Mouse (Mus musculus) hindbrain, embryonic 14.5 days (tissue): Measurements from ENCODE around the gene Plppr3. TPM values are rescaled to one million over a fixed set of nuclear protein-coding genes. Genes with fewer than 3 reads are reported as not detected.

Experiments used
- ATAC-seq: fragments of 200-750 bp; cut with Nextera tagmentation; 2 replicates; pipeline ENCODE4 v1.8.0; 2017; ENCODE audit warnings: moderate number of reproducible peaks, mild to moderate bottlenecking, moderate TSS enrichment, moderate library complexity; ENCODE audit not compliant: low FRiP score
- DNase-seq: peaks from one replicate; pipeline ENCODE4 v3.0.0-alpha.2; 2015; ENCODE audit warnings: low spot score
- H3K27ac ChIP-seq: fragments of 300-500 bp; sonication (generic); 2 replicates; pipeline ENCODE4 v1.5.1; 2014; ENCODE audit warnings: mild to moderate bottlenecking, moderate library complexity
- H3K27me3 ChIP-seq: fragments of 300-500 bp; sonication (generic); 2 replicates; pipeline ENCODE4 v1.6.1; 2014; ENCODE audit warnings: mild to moderate bottlenecking, low read length, mixed read lengths; ENCODE audit not compliant: control insufficient read depth, insufficient read depth
- H3K36me3 ChIP-seq: fragments of 300-500 bp; sonication (generic); replicated peaks from 2 replicates; pipeline ENCODE4 v1.6.1; 2014; ENCODE audit not compliant: control insufficient read depth, insufficient read depth
- H3K4me1 ChIP-seq: fragments of 300-500 bp; sonication (generic); replicated peaks from 2 replicates; pipeline ENCODE4 v1.6.1; 2014; ENCODE audit warnings: antibody characterized with exemption, low read length, mixed read lengths; ENCODE audit not compliant: control insufficient read depth, insufficient read depth
- H3K4me2 ChIP-seq: fragments of 300-500 bp; sonication (generic); replicated peaks from 2 replicates; pipeline ENCODE4 v1.6.1; 2014; ENCODE audit warnings: mild to moderate bottlenecking, moderate library complexity
- H3K4me3 ChIP-seq: fragments of 300-500 bp; sonication (generic); replicated peaks from 2 replicates; pipeline ENCODE4 v1.5.1; 2014; ENCODE audit warnings: mild to moderate bottlenecking, low read length
- H3K9ac ChIP-seq: fragments of 300-500 bp; sonication (generic); 2 replicates; pipeline ENCODE4 v1.6.1; 2014
- H3K9me3 ChIP-seq: fragments of 300-500 bp; sonication (generic); 2 replicates; pipeline ENCODE4 v1.6.1; 2016; ENCODE audit warnings: low read length; ENCODE audit not compliant: control insufficient read depth
- WGBS: fragments of 180-500 bp; shearing (Covaris S2); extraction: QIAGEN DNeasy Blood & Tissue Kit; methylation state at CpG from one replicate; pipeline ENCODE4 v1.1.7; 2014; 5-methylcytosine and 5-hydroxymethylcytosine counted together
- microRNA-seq: library from miRNA; unstranded; fragments of <30 nt; microRNA quantifications from one replicate; pipeline ENCODE4, GENCODE M21; 2016
- polyA plus RNA-seq: library from polyadenylated mRNA; unstranded; fragments of >200 nt; fragmentation: Nextera tagmentation; extraction: Ambion mirVana; gene quantifications from 2 replicates; pipeline ENCODE4 v1.2.1, GENCODE M21; 2014

Gene Plppr3
- polyA plus RNA-seq, 1 experiment from 2014 or later = 288 TPM

DNA sequence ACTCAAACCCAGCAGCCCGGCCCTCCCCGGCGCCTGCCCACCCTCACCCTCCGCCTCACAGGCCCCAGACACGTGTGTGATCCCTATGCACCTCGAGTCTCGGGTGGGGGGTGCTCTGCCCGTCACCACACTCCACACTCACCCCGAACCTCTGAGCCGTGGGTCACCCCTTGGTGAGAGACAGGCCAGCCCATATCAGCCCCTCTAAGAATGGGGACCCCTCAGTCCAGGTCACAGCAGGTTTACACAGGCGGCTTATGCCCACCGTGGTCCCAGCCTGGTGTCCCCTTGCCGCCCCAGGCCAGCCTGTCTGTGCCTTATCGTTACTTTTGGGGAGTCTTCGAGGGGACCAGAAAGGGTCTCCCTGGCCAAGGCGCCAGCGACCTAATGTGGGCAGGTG lies 54.8 kb downstream of the Plppr3 start:
- Histone ChIP-seq H3K9ac (no peak overlapping the region), H3K9me3 (no peaks in the 10 kb centered on the region), H3K4me2 (no peak overlapping the region), H3K4me3 (no peak overlapping the region), H3K36me3 (peaks cover 65% of the 10 kb centered on the region), H3K27ac (no peak overlapping the region), H3K4me1 (peaks cover 5% of the 10 kb centered on the region; the same call in 1 of the 2 replicates), H3K27me3 (no peaks in the 10 kb centered on the region)
- DNase-seq (no peak), ATAC-seq (no peak)
- WGBS = 92% methylated on average over 17 of the region's 17 CpGs

DNA sequence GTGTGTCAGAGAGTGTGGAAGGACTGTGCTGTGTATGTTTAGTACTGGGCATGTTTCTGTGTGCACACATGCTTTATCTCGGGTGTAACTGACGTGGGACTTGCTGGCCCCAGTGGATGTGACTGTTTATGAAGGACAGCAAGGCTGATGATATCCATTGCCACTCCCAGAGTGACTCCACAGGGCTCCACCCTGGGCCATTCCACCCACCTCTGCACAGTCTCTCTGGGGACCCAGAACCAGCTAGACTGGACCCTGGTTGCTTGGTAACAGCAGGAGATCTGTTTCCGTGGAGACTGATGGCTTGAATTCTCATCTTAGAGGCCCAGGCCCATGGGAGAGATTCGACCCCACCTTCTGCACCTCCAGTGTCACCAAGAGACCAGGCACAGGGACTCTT lies 56.2 kb downstream of the Plppr3 start:
- Histone ChIP-seq H3K4me3 (no peak overlapping the region), H3K9me3 (no peaks in the 10 kb centered on the region), H3K4me2 (no peak overlapping the region), H3K27me3 (no peaks in the 10 kb centered on the region), H3K36me3 (peaks cover 71% of the 10 kb centered on the region), H3K9ac (no peak overlapping the region), H3K27ac (no peak overlapping the region), H3K4me1 (peaks cover 5% of the 10 kb centered on the region; the same call in 1 of the 2 replicates)
- ATAC-seq (no peak), DNase-seq (no peak)
- WGBS = 67% methylated on average over 4 of the region's 4 CpGs

DNA sequence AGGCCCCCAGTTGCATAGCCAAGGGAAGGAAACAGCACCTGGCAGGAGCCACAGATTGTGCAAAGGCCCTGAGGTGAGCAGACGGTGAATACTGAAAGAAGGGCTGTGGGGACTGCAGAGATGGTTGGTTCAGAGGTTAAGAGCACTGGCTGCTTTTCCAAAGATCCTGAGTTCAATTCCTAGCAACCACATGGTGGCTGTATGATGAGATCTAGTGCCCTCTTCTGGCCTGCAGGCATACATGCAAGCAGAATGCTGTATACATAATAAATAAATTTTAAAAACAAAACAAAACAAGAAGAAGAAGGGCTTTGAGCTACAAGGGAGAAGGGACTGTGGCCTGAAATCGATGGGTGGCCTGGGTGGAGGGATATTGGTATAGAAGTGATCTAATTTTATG lies 57.3 kb downstream of the Plppr3 start:
- Histone ChIP-seq H3K36me3 (peaks cover 79% of the 10 kb centered on the region), H3K27ac (no peak overlapping the region), H3K4me3 (no peak overlapping the region), H3K4me1 (peaks cover under 1% of the 10 kb centered on the region; the same call in 1 of the 2 replicates), H3K9ac (no peak overlapping the region), H3K9me3 (no peaks in the 10 kb centered on the region), H3K27me3 (no peaks in the 10 kb centered on the region), H3K4me2 (no peak overlapping the region)
- DNase-seq (no peak), ATAC-seq (no peak)
- 80% methylated on average over 2 of the region's 2 CpGs for WGBS

DNA sequence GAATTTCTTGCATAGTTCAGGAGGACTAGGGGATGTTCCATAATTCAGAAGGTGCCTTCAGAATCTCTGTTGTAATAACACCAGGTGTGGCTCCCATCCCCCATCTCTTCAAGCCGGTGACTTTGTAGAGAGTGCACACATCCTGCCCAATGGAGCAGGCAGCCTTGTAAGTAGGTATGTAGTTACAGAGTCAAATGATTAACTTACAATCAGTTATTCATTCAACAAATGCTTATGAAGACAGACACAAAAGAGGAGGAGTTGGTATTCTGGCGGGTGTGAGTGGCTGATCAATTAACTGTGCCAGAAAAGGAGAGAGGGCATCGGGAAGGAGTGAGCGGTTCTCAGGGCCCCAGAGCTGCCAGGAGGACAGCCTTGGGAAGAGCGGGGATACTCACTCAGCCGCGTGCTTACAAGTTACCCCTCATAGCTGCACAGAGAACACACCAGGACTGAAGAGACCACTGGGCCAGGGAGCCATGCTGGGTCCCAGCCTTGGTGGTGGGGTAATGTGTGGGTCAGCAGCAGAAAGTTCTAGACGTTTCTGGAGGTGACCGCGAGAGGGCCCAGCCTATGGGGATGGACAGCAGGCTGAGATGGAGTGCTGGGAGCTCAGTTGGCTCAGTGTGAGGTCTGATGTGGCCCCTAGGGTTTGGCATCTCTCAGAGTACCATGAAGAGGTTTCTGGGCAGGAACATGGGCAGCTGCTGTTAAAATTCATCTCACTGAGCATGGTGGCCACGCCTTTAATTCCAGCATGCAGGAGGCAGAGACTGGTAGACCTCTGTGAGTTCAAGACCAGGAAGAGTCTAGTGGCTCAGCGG lies 58.6 kb downstream of the Plppr3 start:
- H3K36me3 ChIP-seq = peaks cover 83% of the 10 kb centered on the region
- ATAC-seq = no peak

DNA sequence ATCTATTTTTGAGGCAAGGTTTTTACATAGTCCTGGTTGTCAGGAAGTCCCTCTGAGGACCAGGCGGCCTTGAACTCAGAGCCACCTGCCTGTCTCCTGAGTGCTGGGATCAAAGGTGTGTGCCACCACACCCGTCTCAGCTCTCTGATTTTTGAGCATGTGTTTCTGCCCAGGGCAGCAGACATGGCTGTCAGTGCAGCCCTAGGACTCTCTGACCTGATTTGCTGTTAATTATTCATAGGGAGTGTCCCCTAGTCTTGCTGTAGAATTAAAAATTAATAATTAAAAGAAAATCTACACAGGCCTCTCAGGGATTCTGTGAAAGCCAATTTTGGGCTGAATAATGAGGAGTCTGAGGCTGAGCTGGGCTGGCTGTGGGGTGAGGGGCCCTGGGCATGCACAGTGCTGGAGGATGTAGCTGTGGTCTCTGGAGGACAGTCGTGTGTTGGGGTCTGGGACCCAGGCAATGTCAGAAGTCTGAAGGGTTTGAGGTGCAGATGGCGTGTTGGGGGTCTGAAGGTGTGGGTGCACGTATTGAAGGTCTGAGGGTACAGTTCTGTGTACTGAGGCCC lies 60.1 kb downstream of the Plppr3 start:
- Histone ChIP-seq H3K9ac (no peak overlapping the region), H3K4me3 (no peak overlapping the region), H3K9me3 (no peaks in the 10 kb centered on the region), H3K4me1 (no peaks in the 10 kb centered on the region), H3K27me3 (no peaks in the 10 kb centered on the region), H3K4me2 (no peak overlapping the region), H3K27ac (no peak overlapping the region), H3K36me3 (peaks cover 83% of the 10 kb centered on the region)
- WGBS = 78% methylated on average over 5 of the region's 5 CpGs
- ATAC-seq = no peak
- no peak for DNase-seq

More for the DNA sequence above, 58.6 kb downstream of the Plppr3 start:
- H3K4me1 ChIP-seq = no peaks in the 10 kb centered on the region
- H3K9me3 ChIP-seq = no peaks in the 10 kb centered on the region
- no peaks in the 10 kb centered on the region for H3K27me3 ChIP-seq
- H3K4me3 ChIP-seq = no peak overlapping the region
- WGBS = 86% methylated on average over 12 of the region's 12 CpGs
- H3K27ac ChIP-seq = no peak overlapping the region
- H3K4me2 ChIP-seq = no peak overlapping the region
- DNase-seq = no peak
- no peak overlapping the region for H3K9ac ChIP-seq

DNA sequence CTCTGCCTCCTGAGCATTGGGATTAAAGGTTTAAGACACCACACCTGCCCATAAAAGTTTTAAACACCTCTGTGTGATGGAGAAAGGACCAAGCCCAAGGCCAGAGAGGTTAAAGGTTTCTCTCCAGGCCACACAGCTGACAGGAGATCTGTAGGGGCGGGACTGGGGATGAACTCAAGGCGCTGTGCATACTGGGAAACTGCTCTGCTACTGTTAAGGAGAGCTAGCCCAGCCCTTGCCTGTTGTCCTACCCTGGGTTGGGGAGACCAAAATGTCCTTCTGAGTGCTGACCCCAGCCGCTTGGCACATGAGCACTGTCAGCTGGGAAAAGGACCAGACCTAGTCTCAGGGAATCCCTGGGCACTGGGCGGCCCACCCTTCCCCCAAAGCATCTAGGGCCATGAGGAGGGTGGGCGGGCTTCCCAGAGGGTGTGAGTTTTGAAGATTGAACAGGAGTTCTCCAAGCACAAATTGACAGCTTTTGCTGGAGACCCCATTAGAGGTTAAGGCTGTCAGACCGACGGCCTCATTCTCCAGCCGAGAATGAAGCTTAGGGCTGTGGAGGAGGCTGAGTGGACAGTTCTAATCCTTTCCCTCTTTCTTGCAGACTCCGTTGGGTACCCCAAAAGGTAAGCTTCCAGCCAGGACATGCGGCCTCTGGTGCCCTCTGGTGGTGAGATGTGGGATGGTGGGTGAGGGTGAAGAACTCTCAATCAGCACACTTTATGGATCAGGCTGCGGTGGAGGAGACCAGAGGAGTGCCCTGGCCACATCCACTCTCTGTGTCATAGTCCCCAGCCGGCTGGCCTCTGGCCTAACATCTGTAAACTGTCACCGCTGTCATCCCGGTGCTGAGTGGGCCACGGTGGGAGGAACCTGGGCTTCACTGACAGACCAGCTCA lies 62.4 kb downstream of the Plppr3 start:
- Histone ChIP-seq H3K4me3 (no peak overlapping the region), H3K4me1 (peaks cover 7% of the 10 kb centered on the region), H3K27ac (no peak overlapping the region), H3K27me3 (no peaks in the 10 kb centered on the region), H3K36me3 (peaks cover 85% of the 10 kb centered on the region), H3K9me3 (no peaks in the 10 kb centered on the region), H3K4me2 (no peak overlapping the region), H3K9ac (no peak overlapping the region)
- 34% methylated on average over 15 of the region's 15 CpGs for WGBS
- ATAC-seq (peak; percentile 46; the same call in 1 of the 2 replicates), DNase-seq (peak; percentile 92)

Small RNA genes within 50 kb of the gene (microRNA-seq; reads per million reads assigned to microRNA genes)
- gene Mir6910 = not detected

Other genes starting within 250 kb of the Plppr3 start
- gene Shc2, start 236.7 kb downstream of the Plppr3 start, polyA plus RNA-seq = 19.8 and 20.8 TPM in 2 replicates
- gene Odf3l2, start 228.9 kb downstream of the Plppr3 start, polyA plus RNA-seq = 0.27 and 0.31 TPM in 2 replicates
- gene Madcam1, start 210.1 kb downstream of the Plppr3 start, polyA plus RNA-seq = 0.68 and 1.2 TPM in 2 replicates
- 107 and 108 TPM in 2 replicates for gene Tpgs1, start 205.3 kb downstream of the Plppr3 start, polyA plus RNA-seq
- 78.9 and 81.8 TPM in 2 replicates for gene Cdc34, start 192.4 kb downstream of the Plppr3 start, polyA plus RNA-seq
- 1.5 and 1.8 TPM in 2 replicates for gene Gzmm, start 185.6 kb downstream of the Plppr3 start, polyA plus RNA-seq
- gene Bsg, start 170.1 kb downstream of the Plppr3 start, polyA plus RNA-seq = 930 and 976 TPM in 2 replicates
- gene Hcn2, start 158.0 kb downstream of the Plppr3 start, polyA plus RNA-seq = 2.9 and 4.3 TPM in 2 replicates
- gene Polrmt, start 128.1 kb downstream of the Plppr3 start, polyA plus RNA-seq = 32.8 and 36.5 TPM in 2 replicates
- 1.4 and 1.6 TPM in 2 replicates for gene Fgf22, start 119.6 kb downstream of the Plppr3 start, polyA plus RNA-seq
- gene Rnf126, start 107.7 kb downstream of the Plppr3 start, polyA plus RNA-seq = 92.8 and 96.7 TPM in 2 replicates
- 1.6 and 2.2 TPM in 2 replicates for gene Fstl3, start 97.4 kb downstream of the Plppr3 start, polyA plus RNA-seq
- 0.08 and 0.29 TPM in 2 replicates for gene Prss57, start 83.7 kb downstream of the Plppr3 start, polyA plus RNA-seq
- 240 and 247 TPM in 2 replicates for gene Palm, start 81.1 kb downstream of the Plppr3 start, polyA plus RNA-seq
- 0.08 and 0.74 TPM in 2 replicates for gene Misp, start 53.6 kb downstream of the Plppr3 start, polyA plus RNA-seq
- 59.5 and 62.6 TPM in 2 replicates for gene Ptbp1, start 20.2 kb downstream of the Plppr3 start, polyA plus RNA-seq
- gene Prtn3, start 158 bp downstream of the Plppr3 start, polyA plus RNA-seq = 10.1 and 12.8 TPM in 2 replicates
- 0.47 TPM in 1 of 2 replicates, not detected in the other for gene Elane, start 11.6 kb upstream of the Plppr3 start, polyA plus RNA-seq
- gene Cfd, start 16.2 kb upstream of the Plppr3 start, polyA plus RNA-seq = not detected in 2 replicates
- gene Med16, start 34.3 kb upstream of the Plppr3 start, polyA plus RNA-seq = 42.0 and 42.5 TPM in 2 replicates
- gene Gm26602, start 36.2 kb upstream of the Plppr3 start, polyA plus RNA-seq = 1.1 TPM in 1 of 2 replicates, not detected in the other
- 1.7 and 2.6 TPM in 2 replicates for gene Kiss1r, start 42.3 kb upstream of the Plppr3 start, polyA plus RNA-seq
- 228 and 232 TPM in 2 replicates for gene R3hdm4, start 46.6 kb upstream of the Plppr3 start, polyA plus RNA-seq
- 3.4 and 3.8 TPM in 2 replicates for gene Arid3a, start 52.4 kb upstream of the Plppr3 start, polyA plus RNA-seq
- 91.8 and 97.8 TPM in 2 replicates for gene Wdr18, start 85.5 kb upstream of the Plppr3 start, polyA plus RNA-seq
- 0.30 and 0.33 TPM in 2 replicates for gene Grin3b, start 96.1 kb upstream of the Plppr3 start, polyA plus RNA-seq
- gene Tmem259, start 109.7 kb upstream of the Plppr3 start, polyA plus RNA-seq = 22.6 and 22.8 TPM in 2 replicates
- 28.4 and 37.6 TPM in 2 replicates for gene Cnn2, start 114.0 kb upstream of the Plppr3 start, polyA plus RNA-seq
- gene Abca7, start 121.9 kb upstream of the Plppr3 start, polyA plus RNA-seq = 4.1 and 4.5 TPM in 2 replicates
- gene Arhgap45, start 142.0 kb upstream of the Plppr3 start, polyA plus RNA-seq = 1.1 and 1.7 TPM in 2 replicates
- gene Polr2e, start 165.2 kb upstream of the Plppr3 start, polyA plus RNA-seq = 142 and 150 TPM in 2 replicates
- gene Gpx4, start 172.5 kb upstream of the Plppr3 start, polyA plus RNA-seq = 556 and 557 TPM in 2 replicates
- gene Sbno2, start 230.9 kb upstream of the Plppr3 start, polyA plus RNA-seq = 12.3 and 12.6 TPM in 2 replicates
- gene Stk11, start 241.2 kb upstream of the Plppr3 start, polyA plus RNA-seq = 20.2 and 24.6 TPM in 2 replicates